ENCODE assay signal across 9 mouse cellular contexts in the genomic region with DNA sequence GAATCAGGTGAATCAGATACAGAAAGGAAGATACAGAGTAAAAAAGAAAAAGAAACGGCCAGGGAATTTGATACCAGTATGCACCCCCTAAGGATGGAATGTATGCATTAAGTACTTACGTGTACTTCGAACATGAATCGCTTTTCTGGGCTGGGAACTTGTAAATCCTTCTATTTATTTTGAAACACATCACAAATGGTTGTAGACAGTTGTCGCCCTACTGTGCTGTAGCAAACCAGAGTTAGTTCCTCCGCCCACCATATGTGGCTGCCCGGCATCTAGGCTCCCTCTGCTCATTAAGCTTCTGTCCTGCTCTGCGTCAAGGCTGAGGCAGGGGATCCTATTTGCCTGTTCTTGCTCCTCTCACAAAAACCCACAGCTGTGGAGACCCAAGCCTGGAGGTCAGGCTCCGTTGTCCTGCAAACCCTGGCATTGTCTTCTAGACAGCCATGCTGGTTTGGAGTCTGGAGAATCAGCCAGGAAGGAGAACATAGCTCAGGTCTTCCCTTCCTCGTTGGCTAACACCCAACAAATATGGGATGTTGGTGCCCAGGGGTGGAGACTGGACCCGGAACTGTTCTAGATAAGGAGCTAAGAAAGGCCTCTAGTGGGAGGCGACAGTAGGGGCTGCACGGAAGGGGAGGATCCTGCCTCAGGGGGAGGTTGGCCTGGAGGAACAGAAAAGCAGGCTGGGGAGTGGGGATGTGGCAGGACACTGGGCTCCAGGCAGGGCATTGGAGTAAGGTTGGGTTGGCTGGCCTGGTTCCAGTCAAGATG.
DNase-seq lines count a peak whose midpoint lies in the region; ATAC-seq and TF ChIP-seq lines count a peak whose summit lies in the region.
"Had no signal": no experiment of that assay in that cellular context is flagged by ENCODE, and none has a peak within 500 bp of the region (broad histone marks: within the 10 kb centered on the region; RNA-seq: fewer than 3 reads in every experiment).

No protein-coding gene starts in this region.

- H3K9ac ChIP-seq in midbrain, embryonic 14.5 days (replicated peaks; ENCODE audit: low read length), result no peak overlapping the region
- H3K9ac ChIP-seq in liver, embryonic 16.5 days (ENCODE audit: low read depth, low read length), result no peak overlapping the region
- H3K9ac ChIP-seq in stomach, postnatal 0 days (ENCODE audit: low read length), result no peak overlapping the region
- H3K9ac ChIP-seq: midbrain, embryonic 12.5 days had no signal

- 72% methylated on average over 13 of the region's 13 CpGs for WGBS in midbrain, embryonic 10.5 days
- WGBS in midbrain, embryonic 14.5 days, result 67% methylated on average over 13 of the region's 13 CpGs
- WGBS in liver, embryonic 16.5 days (ENCODE audit: insufficient replicate concordance), result 50% methylated on average over 13 of the region's 13 CpGs
- WGBS in stomach, postnatal 0 days, result 59% methylated on average over 13 of the region's 13 CpGs
- WGBS in cerebellum, adult 2 months, result 52% methylated on average over 13 of the region's 13 CpGs

- no peaks in the 10 kb centered on the region for H3K27me3 ChIP-seq in midbrain, embryonic 10.5 days (ENCODE audit: low read depth, poor library complexity, severe bottlenecking)
- no peaks in the 10 kb centered on the region for H3K27me3 ChIP-seq in midbrain, embryonic 14.5 days (ENCODE audit: control insufficient read depth, insufficient read depth, low read length)
- no peaks in the 10 kb centered on the region for H3K27me3 ChIP-seq in liver, embryonic 16.5 days (ENCODE audit: control insufficient read depth, insufficient read depth, low read depth, low read length)
- H3K27me3 ChIP-seq in stomach, postnatal 0 days (ENCODE audit: control insufficient read depth, insufficient read depth, low read length), result no peaks in the 10 kb centered on the region
- H3K27me3 ChIP-seq in cerebellum, adult 2 months (ENCODE audit: control insufficient read depth, insufficient read depth, low read length), result no peaks in the 10 kb centered on the region
- H3K27me3 ChIP-seq: midbrain, embryonic 12.5 days had no signal

- peaks cover 41% of the 10 kb centered on the region for H3K4me1 ChIP-seq in midbrain, embryonic 10.5 days
- H3K4me1 ChIP-seq in midbrain, embryonic 14.5 days (ENCODE audit: control insufficient read depth, insufficient read depth, low read length), result peaks cover 7% of the 10 kb centered on the region; the same call in 1 of the 2 replicates
- no peaks in the 10 kb centered on the region; the same call in 1 of the 2 replicates for H3K4me1 ChIP-seq in liver, embryonic 16.5 days (ENCODE audit: control insufficient read depth, low read depth, low read length)
- peaks cover 3% of the 10 kb centered on the region for H3K4me1 ChIP-seq in stomach, postnatal 0 days (replicated peaks; ENCODE audit: control insufficient read depth, insufficient read depth)
- H3K4me1 ChIP-seq in cerebellum, adult 2 months (ENCODE audit: control insufficient read depth, insufficient read depth, low read length), result no peaks in the 10 kb centered on the region

- H3K4me3 ChIP-seq in midbrain, embryonic 10.5 days, result no peak overlapping the region
- no peak overlapping the region for H3K4me3 ChIP-seq in midbrain, embryonic 14.5 days (replicated peaks; ENCODE audit: low read depth, low read length)
- no peak overlapping the region for H3K4me3 ChIP-seq in liver, embryonic 16.5 days (ENCODE audit: low read depth, low read length)
- H3K4me3 ChIP-seq in stomach, postnatal 0 days (ENCODE audit: low read depth, low read length), result no peak overlapping the region
- H3K4me3 ChIP-seq in cerebellum, adult 2 months (replicated peaks; ENCODE audit: insufficient read depth, low read depth, low read length), result no peak overlapping the region
- H3K4me3 ChIP-seq: midbrain, embryonic 12.5 days had no signal

- peak overlapping the region; percentile 78 for H3K27ac ChIP-seq in midbrain, embryonic 10.5 days (replicated peaks)
- no peak overlapping the region for H3K27ac ChIP-seq in midbrain, embryonic 14.5 days (replicated peaks; ENCODE audit: low read depth, low read length)
- H3K27ac ChIP-seq in liver, embryonic 16.5 days (ENCODE audit: low read length), result no peak overlapping the region
- peak overlapping the region; percentile 49 for H3K27ac ChIP-seq in stomach, postnatal 0 days (replicated peaks)
- no peak overlapping the region for H3K27ac ChIP-seq in cerebellum, adult 2 months (ENCODE audit: insufficient read depth, low read length)
- H3K27ac ChIP-seq: midbrain, embryonic 12.5 days had no signal

- no peak for TF ChIP-seq POLR2A in cerebellum, adult 2 months (IDR thresholded peaks at IDR 0.05; ENCODE audit: borderline replicate concordance, insufficient read depth, low read length)

- DNase-seq in midbrain, embryonic 10.5 days (ENCODE audit: low spot score), result no peak
- no peak for DNase-seq in midbrain, embryonic 14.5 days
- DNase-seq in stomach, postnatal 0 days (ENCODE audit: low spot score), result peak; percentile 79
- DNase-seq in cerebellum, adult 2 months, result no peak
- no peak for DNase-seq in frontal cortex, postnatal 14 days (ENCODE audit: low spot score in 2 of 2)
- DNase-seq: right cerebral cortex, postnatal 14 days had no signal

- H3K9me3 ChIP-seq in midbrain, embryonic 10.5 days (replicated peaks), result no peaks in the 10 kb centered on the region
- H3K9me3 ChIP-seq in midbrain, embryonic 14.5 days (ENCODE audit: control insufficient read depth, low read length), result no peaks in the 10 kb centered on the region
- no peaks in the 10 kb centered on the region for H3K9me3 ChIP-seq in liver, embryonic 16.5 days (replicated peaks; ENCODE audit: control insufficient read depth, low read length)
- H3K9me3 ChIP-seq in stomach, postnatal 0 days (ENCODE audit: control insufficient read depth, low read length), result no peaks in the 10 kb centered on the region
- H3K9me3 ChIP-seq: midbrain, embryonic 12.5 days had no signal

- H3K36me3 ChIP-seq in midbrain, embryonic 10.5 days, result peaks cover 49% of the 10 kb centered on the region
- H3K36me3 ChIP-seq in midbrain, embryonic 14.5 days (ENCODE audit: control insufficient read depth, insufficient read depth, low read length), result peaks cover 19% of the 10 kb centered on the region; the same call in 1 of the 2 replicates
- no peaks in the 10 kb centered on the region for H3K36me3 ChIP-seq in liver, embryonic 16.5 days (ENCODE audit: control insufficient read depth, insufficient read depth)
- H3K36me3 ChIP-seq in stomach, postnatal 0 days (ENCODE audit: control insufficient read depth, insufficient read depth, low read length), result peaks cover 2% of the 10 kb centered on the region; the same call in 1 of the 2 replicates

- ATAC-seq in midbrain, embryonic 14.5 days (ENCODE audit: low FRiP score, low TSS enrichment), result no peak
- ATAC-seq in hematopoietic stem cell, adult 5-6 weeks (replicated peaks in 1 of 2; ENCODE audit: insufficient read depth in 1 of 2, low FRiP score in 2 of 2, low TSS enrichment in 1 of 2, low read depth in 1 of 2, poor library complexity in 2 of 2, severe bottlenecking in 2 of 2), result peak; percentile 38 to 71; a peak in 3 of 4 replicates
- ATAC-seq in liver, embryonic 16.5 days (ENCODE audit: low read depth), result peak; percentile 73
- ATAC-seq in stomach, postnatal 0 days (ENCODE audit: low FRiP score, low TSS enrichment), result peak; percentile 94

- no peak for TF ChIP-seq CTCF in stomach, postnatal 0 days (IDR thresholded peaks at IDR 0.05; ENCODE audit: low read depth)
- no peak for TF ChIP-seq CTCF in cerebellum, adult 2 months (IDR thresholded peaks at IDR 0.05; ENCODE audit: borderline replicate concordance, insufficient read depth, low read depth, low read length)

- no peak for TF ChIP-seq EP300 in stomach, postnatal 0 days (optimal IDR thresholded peaks at IDR 0.05)

- H3K4me2 ChIP-seq in midbrain, embryonic 14.5 days (ENCODE audit: low read length), result no peak overlapping the region
- no peak overlapping the region for H3K4me2 ChIP-seq in liver, embryonic 16.5 days (ENCODE audit: low read depth, low read length)
- H3K4me2 ChIP-seq in stomach, postnatal 0 days (replicated peaks; ENCODE audit: low read depth), result no peak overlapping the region; the same call in 1 of the 2 replicates
- H3K4me2 ChIP-seq: midbrain, embryonic 12.5 days had no signal

Comparison
In these comparisons a context has a peak if more than half of its experiments do, and no peak if none do; other contexts are left out.
1. H3K27ac ChIP-seq: peak in midbrain, embryonic 10.5 days (single experiment) and stomach, postnatal 0 days (single experiment); none in midbrain, embryonic 14.5 days (single experiment), liver, embryonic 16.5 days (single experiment) and cerebellum, adult 2 months (single experiment).